Mouse (Mus musculus): ENCODE measurements around the gene Lama1. TPM values are rescaled to one million over a fixed set of nuclear protein-coding genes. Genes with fewer than 3 reads are reported as not detected.
A peak's percentile ranks its signal among the peaks of the same experiment; 100 is the strongest.

Gene Lama1
- 24.4 and 24.6 TPM in 2 replicates for polyA plus RNA-seq (2014; fragmentation: Nextera tagmentation; extraction: Ambion mirVana)

GRCm38 (mm10) chr17:67696694-67697386 lies at the start of gene Lama1:
Gene Lama1 (plus strand): TSS chr17:67697259.
- Histone ChIP-seq H3K27me3 (ENCODE audit: control insufficient read depth, insufficient read depth, low read length) (no peaks in the 10 kb centered on the region), H3K4me3 (ENCODE audit: low read depth, low read length) (peak within 1 kb of the TSS; percentile 72), H3K27ac (ENCODE audit: low read depth, low read length) (peak within 1 kb of the TSS; percentile 75), H3K36me3 (ENCODE audit: control insufficient read depth, insufficient read depth, low read length) (no peaks in the 10 kb centered on the region), H3K9me3 (ENCODE audit: control insufficient read depth, low read length) (no peaks in the 10 kb centered on the region), H3K4me1 (ENCODE audit: control insufficient read depth, insufficient read depth, low read length) (peaks cover 33% of the 10 kb centered on the region), H3K9ac (ENCODE audit: low read length) (peak within 1 kb of the TSS; percentile 86), H3K4me2 (ENCODE audit: low read depth) (peak within 1 kb of the TSS; percentile 73)
- peak; percentile 83 for ATAC-seq (ENCODE audit: insufficient read depth, low FRiP score, low TSS enrichment)
- WGBS: 3% methylated on average over 21 of the region's 32 CpGs
- peak; percentile 90 for DNase-seq (ENCODE audit: low spot score)

GRCm38 (mm10) chr17:67651506-67651905 lies 45.6 kb upstream of the Lama1 start:
- 14% methylated on average over 4 of the region's 4 CpGs for WGBS

GRCm38 (mm10) chr17:67664299-67664698 lies 32.8 kb upstream of the Lama1 start:
- H3K4me2 ChIP-seq (ENCODE audit: low read depth): no peak overlapping the region
- DNase-seq (ENCODE audit: low spot score) (no peak), ATAC-seq (ENCODE audit: insufficient read depth, low FRiP score, low TSS enrichment) (no peak)
- no peaks in the 10 kb centered on the region for H3K27me3 ChIP-seq (ENCODE audit: control insufficient read depth, insufficient read depth, low read length)
- no peak overlapping the region for H3K9ac ChIP-seq (ENCODE audit: low read length)
- no peaks in the 10 kb centered on the region for H3K4me1 ChIP-seq (ENCODE audit: control insufficient read depth, insufficient read depth, low read length)
- no peak overlapping the region for H3K4me3 ChIP-seq (ENCODE audit: low read depth, low read length)
- no peaks in the 10 kb centered on the region for H3K36me3 ChIP-seq (ENCODE audit: control insufficient read depth, insufficient read depth, low read length)
- H3K27ac ChIP-seq (ENCODE audit: low read depth, low read length): no peak overlapping the region
- H3K9me3 ChIP-seq (ENCODE audit: control insufficient read depth, low read length): no peaks in the 10 kb centered on the region
- WGBS: 75% methylated on average over 3 of the region's 3 CpGs

More at GRCm38 (mm10) chr17:67651506-67651905, 45.6 kb upstream of the Lama1 start:
- DNase-seq (ENCODE audit: low spot score) (peak; percentile 46), ATAC-seq (ENCODE audit: insufficient read depth, low FRiP score, low TSS enrichment) (no peak)
- no peak overlapping the region for H3K4me2 ChIP-seq (ENCODE audit: low read depth)
- no peaks in the 10 kb centered on the region for H3K27me3 ChIP-seq (ENCODE audit: control insufficient read depth, insufficient read depth, low read length)
- no peak overlapping the region for H3K4me3 ChIP-seq (ENCODE audit: low read depth, low read length)
- H3K9me3 ChIP-seq (ENCODE audit: control insufficient read depth, low read length): no peaks in the 10 kb centered on the region
- no peaks in the 10 kb centered on the region for H3K4me1 ChIP-seq (ENCODE audit: control insufficient read depth, insufficient read depth, low read length)
- no peak overlapping the region for H3K9ac ChIP-seq (ENCODE audit: low read length)
- H3K27ac ChIP-seq (ENCODE audit: low read depth, low read length): no peak overlapping the region
- H3K36me3 ChIP-seq (ENCODE audit: control insufficient read depth, insufficient read depth, low read length): no peaks in the 10 kb centered on the region

- DNase-seq (ENCODE audit: low spot score) (no peak), ATAC-seq (ENCODE audit: insufficient read depth, low FRiP score, low TSS enrichment) (no peak)
- Histone ChIP-seq H3K4me1 (ENCODE audit: control insufficient read depth, insufficient read depth, low read length) (no peaks in the 10 kb centered on the region), H3K4me3 (ENCODE audit: low read depth, low read length) (no peak overlapping the region), H3K27ac (ENCODE audit: low read depth, low read length) (no peak overlapping the region), H3K4me2 (ENCODE audit: low read depth) (no peak overlapping the region), H3K36me3 (ENCODE audit: control insufficient read depth, insufficient read depth, low read length) (no peaks in the 10 kb centered on the region), H3K9me3 (ENCODE audit: control insufficient read depth, low read length) (no peaks in the 10 kb centered on the region), H3K9ac (ENCODE audit: low read length) (no peak overlapping the region), H3K27me3 (ENCODE audit: control insufficient read depth, insufficient read depth, low read length) (no peaks in the 10 kb centered on the region)
- WGBS: 79% methylated on average over 5 of the region's 5 CpGs
Observed at GRCm38 (mm10) chr17:67666981-67667380, 30.1 kb upstream of the Lama1 start.

GRCm38 (mm10) chr17:67667981-67668380 lies 29.1 kb upstream of the Lama1 start:
- H3K4me3 ChIP-seq (ENCODE audit: low read depth, low read length): no peak overlapping the region
- H3K27me3 ChIP-seq (ENCODE audit: control insufficient read depth, insufficient read depth, low read length): no peaks in the 10 kb centered on the region
- no peaks in the 10 kb centered on the region for H3K4me1 ChIP-seq (ENCODE audit: control insufficient read depth, insufficient read depth, low read length)
- no peaks in the 10 kb centered on the region for H3K36me3 ChIP-seq (ENCODE audit: control insufficient read depth, insufficient read depth, low read length)
- ATAC-seq (ENCODE audit: insufficient read depth, low FRiP score, low TSS enrichment): no peak
- DNase-seq (ENCODE audit: low spot score): peak; percentile 81
- H3K9me3 ChIP-seq (ENCODE audit: control insufficient read depth, low read length): no peaks in the 10 kb centered on the region
- H3K4me2 ChIP-seq (ENCODE audit: low read depth): no peak overlapping the region
- no peak overlapping the region for H3K27ac ChIP-seq (ENCODE audit: low read depth, low read length)
- H3K9ac ChIP-seq (ENCODE audit: low read length): no peak overlapping the region
- 13% methylated on average over 3 of the region's 3 CpGs for WGBS

GRCm38 (mm10) chr17:67678576-67678975 lies 18.5 kb upstream of the Lama1 start:
- ATAC-seq (ENCODE audit: insufficient read depth, low FRiP score, low TSS enrichment): no peak
- Histone ChIP-seq H3K27me3 (ENCODE audit: control insufficient read depth, insufficient read depth, low read length) (no peaks in the 10 kb centered on the region), H3K27ac (ENCODE audit: low read depth, low read length) (no peak overlapping the region), H3K9ac (ENCODE audit: low read length) (no peak overlapping the region), H3K4me1 (ENCODE audit: control insufficient read depth, insufficient read depth, low read length) (no peaks in the 10 kb centered on the region), H3K4me2 (ENCODE audit: low read depth) (no peak overlapping the region), H3K4me3 (ENCODE audit: low read depth, low read length) (no peak overlapping the region), H3K36me3 (ENCODE audit: control insufficient read depth, insufficient read depth, low read length) (no peaks in the 10 kb centered on the region), H3K9me3 (ENCODE audit: control insufficient read depth, low read length) (no peaks in the 10 kb centered on the region)
- DNase-seq (ENCODE audit: low spot score): no peak
- WGBS: 84% methylated on average over 1 of the region's 1 CpGs

GRCm38 (mm10) chr17:67681084-67681483 lies 16.0 kb upstream of the Lama1 start:
- no peak overlapping the region for H3K4me3 ChIP-seq (ENCODE audit: low read depth, low read length)
- no peak for ATAC-seq (ENCODE audit: insufficient read depth, low FRiP score, low TSS enrichment)

GRCm38 (mm10) chr17:67685022-67685743 lies 11.9 kb upstream of the Lama1 start:
- Histone ChIP-seq H3K27ac (ENCODE audit: low read depth, low read length) (no peak overlapping the region), H3K4me2 (ENCODE audit: low read depth) (no peak overlapping the region), H3K9me3 (ENCODE audit: control insufficient read depth, low read length) (no peaks in the 10 kb centered on the region), H3K36me3 (ENCODE audit: control insufficient read depth, insufficient read depth, low read length) (no peaks in the 10 kb centered on the region), H3K4me1 (ENCODE audit: control insufficient read depth, insufficient read depth, low read length) (peaks cover 6% of the 10 kb centered on the region; the same call in 1 of the 2 replicates), H3K9ac (ENCODE audit: low read length) (no peak overlapping the region), H3K4me3 (ENCODE audit: low read depth, low read length) (no peak overlapping the region), H3K27me3 (ENCODE audit: control insufficient read depth, insufficient read depth, low read length) (no peaks in the 10 kb centered on the region)
- no peak for ATAC-seq (ENCODE audit: insufficient read depth, low FRiP score, low TSS enrichment)
- 51% methylated on average over 14 of the region's 14 CpGs for WGBS
- no peak for DNase-seq (ENCODE audit: low spot score)

More at GRCm38 (mm10) chr17:67681084-67681483, 16.0 kb upstream of the Lama1 start:
- Histone ChIP-seq H3K27ac (ENCODE audit: low read depth, low read length) (no peak overlapping the region), H3K4me2 (ENCODE audit: low read depth) (no peak overlapping the region), H3K9me3 (ENCODE audit: control insufficient read depth, low read length) (no peaks in the 10 kb centered on the region), H3K36me3 (ENCODE audit: control insufficient read depth, insufficient read depth, low read length) (no peaks in the 10 kb centered on the region), H3K27me3 (ENCODE audit: control insufficient read depth, insufficient read depth, low read length) (no peaks in the 10 kb centered on the region), H3K4me1 (ENCODE audit: control insufficient read depth, insufficient read depth, low read length) (no peaks in the 10 kb centered on the region), H3K9ac (ENCODE audit: low read length) (no peak overlapping the region)
- 53% methylated on average over 6 of the region's 6 CpGs for WGBS
- DNase-seq (ENCODE audit: low spot score): no peak
